Mouse (Mus musculus) intestine, embryonic 15.5 days (tissue): ENCODE measurements around the gene Ciapin1. TPM values are rescaled to one million over a fixed set of nuclear protein-coding genes. Genes with fewer than 3 reads are reported as not detected.
"Not testable (repeated sequence)": the region's sequence is repeated elsewhere in the genome, so short reads cannot be mapped to it uniquely, and the experiment has no call there.

Experiments
- ATAC-seq: fragments of 200-750 bp; cut with Nextera tagmentation; 2 replicates; pipeline ENCODE4 v1.8.0; 2017; ENCODE audit warnings: moderate TSS enrichment, moderate library complexity
- H3K27ac ChIP-seq: fragments of 300-500 bp; sonication (generic); 2 replicates; pipeline ENCODE4 v1.5.1; 2015; ENCODE audit warnings: mild to moderate bottlenecking, inconsistent platforms
- H3K27me3 ChIP-seq: fragments of 300-500 bp; sonication (generic); replicated peaks from 2 replicates; pipeline ENCODE4 v1.6.1; 2015; ENCODE audit warnings: inconsistent platforms
- H3K36me3 ChIP-seq: fragments of 300-500 bp; sonication (generic); 2 replicates; pipeline ENCODE4 v1.6.1; 2015; ENCODE audit warnings: inconsistent platforms
- H3K4me1 ChIP-seq: fragments of 300-500 bp; sonication (generic); replicated peaks from 2 replicates; pipeline ENCODE4 v1.6.1; 2015; ENCODE audit warnings: inconsistent platforms
- H3K4me2 ChIP-seq: fragments of 300-500 bp; sonication (generic); replicated peaks from 2 replicates; pipeline ENCODE4 v1.6.1; 2015; ENCODE audit warnings: mild to moderate bottlenecking, inconsistent platforms
- H3K4me3 ChIP-seq: fragments of 300-500 bp; sonication (generic); replicated peaks from 2 replicates; pipeline ENCODE4 v1.5.1; 2015; ENCODE audit warnings: inconsistent platforms
- H3K9ac ChIP-seq: fragments of 300-500 bp; sonication (generic); 2 replicates; pipeline ENCODE4 v1.6.1; 2015; ENCODE audit warnings: inconsistent platforms
- H3K9me3 ChIP-seq: fragments of 300-500 bp; sonication (generic); 2 replicates; pipeline ENCODE4 v1.6.1; 2016; ENCODE audit warnings: inconsistent platforms
- WGBS: fragments of 180-500 bp; shearing (Covaris S2); methylation state at CpG from one replicate; pipeline ENCODE4 v1.1.7; 2015; 5-methylcytosine and 5-hydroxymethylcytosine counted together
- polyA plus RNA-seq: library from polyadenylated mRNA; unstranded; fragments of >200 nt; fragmentation: Nextera tagmentation; extraction: Ambion mirVana; gene quantifications from 2 replicates; pipeline ENCODE4 v1.2.1, GENCODE M21; 2015

Gene Ciapin1
- polyA plus RNA-seq, 1 experiment from 2014 or later, result 94.6 TPM

- Histone ChIP-seq H3K9ac (peak overlapping the region; percentile 45), H3K27ac (no peak overlapping the region), H3K4me3 (peak overlapping the region; percentile 45), H3K4me2 (peak overlapping the region; percentile 89), H3K9me3 (no peaks in the 10 kb centered on the region), H3K36me3 (peaks cover 21% of the 10 kb centered on the region), H3K27me3 (no peaks in the 10 kb centered on the region), H3K4me1 (peaks cover 42% of the 10 kb centered on the region)
- no peak for ATAC-seq
- 46% methylated on average over 4 of the region's 4 CpGs for WGBS
These were observed 31.8 kb upstream of the Ciapin1 start for GRCm38 (mm10) chr8:94870003-94870402.

GRCm38 (mm10) chr8:94869146-94869545 is 31.0 kb upstream of the Ciapin1 start:
- ATAC-seq, result no peak
- Histone ChIP-seq H3K4me1 (peaks cover 34% of the 10 kb centered on the region), H3K9ac (no peak overlapping the region), H3K36me3 (peaks cover 28% of the 10 kb centered on the region), H3K9me3 (no peaks in the 10 kb centered on the region), H3K4me2 (peak overlapping the region; percentile 89), H3K4me3 (no peak overlapping the region), H3K27me3 (no peaks in the 10 kb centered on the region), H3K27ac (no peak overlapping the region)
- WGBS, result 76% methylated on average over 7 of the region's 7 CpGs

GRCm38 (mm10) chr8:94866921-94867320 is 28.8 kb upstream of the Ciapin1 start:
- no peak overlapping the region for H3K4me3 ChIP-seq
- peaks cover 28% of the 10 kb centered on the region for H3K4me1 ChIP-seq
- H3K36me3 ChIP-seq, result peaks cover 43% of the 10 kb centered on the region
- H3K9me3 ChIP-seq, result no peaks in the 10 kb centered on the region
- no peak overlapping the region for H3K27ac ChIP-seq
- no peak overlapping the region for H3K9ac ChIP-seq
- no peak overlapping the region for H3K4me2 ChIP-seq
- H3K27me3 ChIP-seq, result no peaks in the 10 kb centered on the region
- ATAC-seq, result no peak
- 90% methylated on average over 9 of the region's 9 CpGs for WGBS

GRCm38 (mm10) chr8:94865292-94865691 is 27.1 kb upstream of the Ciapin1 start:
- H3K4me2 ChIP-seq, result no peak overlapping the region
- WGBS, result 79% methylated on average over 10 of the region's 10 CpGs
- H3K27ac ChIP-seq, result no peak overlapping the region
- no peaks in the 10 kb centered on the region for H3K9me3 ChIP-seq
- no peaks in the 10 kb centered on the region for H3K27me3 ChIP-seq
- no peak overlapping the region for H3K9ac ChIP-seq
- H3K4me1 ChIP-seq, result peaks cover 17% of the 10 kb centered on the region
- H3K4me3 ChIP-seq, result no peak overlapping the region
- peaks cover 50% of the 10 kb centered on the region for H3K36me3 ChIP-seq
- no peak for ATAC-seq

- Histone ChIP-seq H3K4me2 (no peak overlapping the region), H3K9ac (no peak overlapping the region), H3K36me3 (peaks cover 52% of the 10 kb centered on the region), H3K4me3 (no peak overlapping the region), H3K27me3 (no peaks in the 10 kb centered on the region), H3K27ac (no peak overlapping the region), H3K9me3 (no peaks in the 10 kb centered on the region), H3K4me1 (peaks cover 6% of the 10 kb centered on the region)
- 63% methylated on average over 10 of the region's 10 CpGs for WGBS
- ATAC-seq, result no peak
These were observed 25.9 kb upstream of the Ciapin1 start for GRCm38 (mm10) chr8:94863897-94864673.

- no peak for ATAC-seq
- no peaks in the 10 kb centered on the region for H3K9me3 ChIP-seq
- H3K4me1 ChIP-seq, result 0 out of 2 replicates have a peak, but pooled peaks cover 2% of the 10 kb centered on the region
- no peak overlapping the region for H3K9ac ChIP-seq
- H3K4me2 ChIP-seq, result no peak overlapping the region
- no peak overlapping the region for H3K27ac ChIP-seq
- peaks cover 52% of the 10 kb centered on the region for H3K36me3 ChIP-seq
- 74% methylated on average over 12 of the region's 12 CpGs for whole genome bisulfite sequencing
- H3K4me3 ChIP-seq, result no peak overlapping the region
- H3K27me3 ChIP-seq, result no peaks in the 10 kb centered on the region
These were observed 24.5 kb upstream of the Ciapin1 start for GRCm38 (mm10) chr8:94862487-94863220.

GRCm38 (mm10) chr8:94861352-94861910 is 23.3 kb upstream of the Ciapin1 start:
- ATAC-seq, result peak; percentile 48; the same call in 1 of the 2 replicates
- 0 out of 2 replicates have a peak, but pooled peaks cover 2% of the 10 kb centered on the region for H3K4me1 ChIP-seq
- no peak overlapping the region for H3K9ac ChIP-seq
- peaks cover 44% of the 10 kb centered on the region for H3K36me3 ChIP-seq
- H3K27me3 ChIP-seq, result no peaks in the 10 kb centered on the region
- no peaks in the 10 kb centered on the region for H3K9me3 ChIP-seq
- 68% methylated on average over 8 of the region's 8 CpGs for WGBS
- no peak overlapping the region for H3K4me3 ChIP-seq
- H3K27ac ChIP-seq, result no peak overlapping the region
- no peak overlapping the region for H3K4me2 ChIP-seq

- 0 out of 2 replicates have a peak, but pooled peaks cover 2% of the 10 kb centered on the region for H3K4me1 ChIP-seq
- no peaks in the 10 kb centered on the region for H3K9me3 ChIP-seq
- H3K27me3 ChIP-seq, result no peaks in the 10 kb centered on the region
- peak within 1 kb of the TSS; percentile 75 for H3K27ac ChIP-seq
- peak within 1 kb of the TSS; percentile 93 for H3K9ac ChIP-seq
- peak within 1 kb of the TSS; percentile 66 for H3K4me2 ChIP-seq
- under 1% methylated on average over 68 of the region's 68 CpGs for WGBS
- peak within 1 kb of the TSS; percentile 90 for H3K4me3 ChIP-seq
- peak; percentile 84 for ATAC-seq
- peaks cover 19% of the 10 kb centered on the region for H3K36me3 ChIP-seq
These were observed 19.4 kb upstream of the Ciapin1 start, which contains the start of gene Polr2c for GRCm38 (mm10) chr8:94857346-94858173. Gene Polr2c (plus strand): TSS chr8:94857450.

GRCm38 (mm10) chr8:94857011-94857345 is 18.8 kb upstream of the Ciapin1 start:
- Histone ChIP-seq H3K9me3 (no peaks in the 10 kb centered on the region), H3K9ac (0 out of 2 replicates have a peak overlapping the region, but pooled peaks have one; percentile 12), H3K27ac (no peak overlapping the region), H3K4me1 (0 out of 2 replicates have a peak, but pooled peaks cover 2% of the 10 kb centered on the region), H3K36me3 (peaks cover 18% of the 10 kb centered on the region), H3K27me3 (no peaks in the 10 kb centered on the region), H3K4me2 (peak overlapping the region; percentile 3; the same call in 1 of the 2 replicates), H3K4me3 (no peak overlapping the region)
- 31% methylated on average over 5 of the region's 5 CpGs for whole genome bisulfite sequencing
- ATAC-seq, result peak; percentile 19

- H3K27ac ChIP-seq, ATAC-seq, H3K27me3 ChIP-seq, H3K9ac ChIP-seq, H3K4me1 ChIP-seq, H3K4me3 ChIP-seq, H3K4me2 ChIP-seq, H3K9me3 ChIP-seq: not testable (repeated sequence)
- H3K36me3 ChIP-seq, result peaks cover 27% of the 10 kb centered on the region; the same call in 1 of the 2 replicates
- WGBS, result 85% methylated on average over 11 of the region's 11 CpGs
These were observed 16.6 kb upstream of the Ciapin1 start for GRCm38 (mm10) chr8:94854761-94855160.

- H3K36me3 ChIP-seq, result peaks cover 40% of the 10 kb centered on the region; the same call in 1 of the 2 replicates
- 92% methylated on average over 5 of the region's 5 CpGs for WGBS
These were observed 11.9 kb upstream of the Ciapin1 start for GRCm38 (mm10) chr8:94850049-94850448.

More at GRCm38 (mm10) chr8:94850049-94850448, 11.9 kb upstream of the Ciapin1 start:
- H3K4me2 ChIP-seq, result no peak overlapping the region
- no peak overlapping the region for H3K4me3 ChIP-seq
- no peak for ATAC-seq
- H3K4me1 ChIP-seq, result no peaks in the 10 kb centered on the region
- H3K9me3 ChIP-seq, result no peaks in the 10 kb centered on the region
- no peak overlapping the region for H3K9ac ChIP-seq
- no peaks in the 10 kb centered on the region for H3K27me3 ChIP-seq
- H3K27ac ChIP-seq, result no peak overlapping the region
